ENCODE assay signal across 24 mouse cellular contexts in genomic region chr17:35882924-35883323, GRCm38 (mm10). TPM values are rescaled to one million over a fixed set of nuclear protein-coding genes. Genes with fewer than 3 reads are reported as not detected.
A peak's percentile ranks its signal among the peaks of the same experiment; 100 is the strongest.
DNase-seq lines count a peak whose midpoint lies in the region; ATAC-seq lines count a peak whose summit lies in the region.
"Had no signal": no experiment of that assay in that cellular context is flagged by ENCODE, and none has a peak within 500 bp of the region (broad histone marks: within the 10 kb centered on the region; RNA-seq: fewer than 3 reads in every experiment).

No protein-coding gene starts in this region.

- H3K36me3 ChIP-seq in forebrain, embryonic 10.5 days (replicated peaks), result peaks cover 69% of the 10 kb centered on the region
- peaks cover 23% of the 10 kb centered on the region for H3K36me3 ChIP-seq in forebrain, embryonic 16.5 days (ENCODE audit: control insufficient read depth, insufficient read depth)
- H3K36me3 ChIP-seq in midbrain, embryonic 10.5 days, result peaks cover 68% of the 10 kb centered on the region
- peaks cover 64% of the 10 kb centered on the region for H3K36me3 ChIP-seq in midbrain, embryonic 14.5 days (ENCODE audit: control insufficient read depth, insufficient read depth, low read length)

- DNase-seq in cerebellum, adult 9-11 months, result peak; percentile 20
- no peak for DNase-seq in cerebellum, adult 11 months
- DNase-seq in forebrain, embryonic 10.5 days (ENCODE audit: extremely low spot score, low spot score), result no peak
- DNase-seq in heart, adult 11 months, result peak; percentile 91
- DNase-seq in heart, postnatal 14 days, result no peak
- no peak for DNase-seq in midbrain, embryonic 10.5 days (ENCODE audit: low spot score)
- no peak for DNase-seq in midbrain, embryonic 14.5 days
- DNase-seq: adrenal gland, adult 8-10 months; adrenal gland, postnatal 14 days; adrenal gland, postnatal 36 days; B cell, adult 2 months; cerebellum, adult 18-20 months; cerebellum, adult 8-10 months; cerebellum, postnatal 10 days; cerebellum, postnatal 25 days; forebrain, postnatal 0 days had no signal

- H3K4me2 ChIP-seq in forebrain, embryonic 16.5 days (ENCODE audit: low read length), result no peak overlapping the region
- H3K4me2 ChIP-seq in midbrain, embryonic 14.5 days (ENCODE audit: low read length), result no peak overlapping the region
- H3K4me2 ChIP-seq: forebrain, embryonic 12.5 days had no signal

- no peaks in the 10 kb centered on the region for H3K27me3 ChIP-seq in forebrain, embryonic 10.5 days (ENCODE audit: poor library complexity, severe bottlenecking)
- H3K27me3 ChIP-seq in forebrain, embryonic 16.5 days (replicated peaks; ENCODE audit: control insufficient read depth, insufficient read depth, low read length), result no peaks in the 10 kb centered on the region
- no peaks in the 10 kb centered on the region for H3K27me3 ChIP-seq in midbrain, embryonic 10.5 days (ENCODE audit: low read depth, poor library complexity, severe bottlenecking)
- H3K27me3 ChIP-seq in midbrain, embryonic 14.5 days (ENCODE audit: control insufficient read depth, insufficient read depth, low read length), result no peaks in the 10 kb centered on the region
- H3K27me3 ChIP-seq: CH12.LX; forebrain, embryonic 12.5 days; Patski had no signal

- no peaks in the 10 kb centered on the region for H3K9me3 ChIP-seq in forebrain, embryonic 10.5 days
- no peaks in the 10 kb centered on the region for H3K9me3 ChIP-seq in forebrain, embryonic 16.5 days (ENCODE audit: control insufficient read depth, low read length)
- no peaks in the 10 kb centered on the region for H3K9me3 ChIP-seq in midbrain, embryonic 10.5 days (replicated peaks)
- no peaks in the 10 kb centered on the region for H3K9me3 ChIP-seq in midbrain, embryonic 14.5 days (ENCODE audit: control insufficient read depth, low read length)
- H3K9me3 ChIP-seq: forebrain, embryonic 12.5 days; G1E had no signal

- no peak for ATAC-seq in forebrain, embryonic 16.5 days
- ATAC-seq in midbrain, embryonic 14.5 days (ENCODE audit: low FRiP score, low TSS enrichment), result no peak
- ATAC-seq: activated CD4-positive, CD25-positive, alpha-beta regulatory T cell, adult 4 months; CD4-positive, CD25-positive, alpha-beta regulatory T cell, adult 4 months; forebrain, embryonic 14.5 days; forebrain, postnatal 0 days; Patski had no signal

- intact Hi-C loops in heart, postnatal 14 days (cut with DNase I), result no loop called here

- peaks cover 20% of the 10 kb centered on the region for H3K4me1 ChIP-seq in forebrain, embryonic 10.5 days
- H3K4me1 ChIP-seq in forebrain, embryonic 16.5 days (replicated peaks; ENCODE audit: control insufficient read depth, insufficient read depth, low read length), result peaks cover 9% of the 10 kb centered on the region
- peaks cover 15% of the 10 kb centered on the region for H3K4me1 ChIP-seq in midbrain, embryonic 10.5 days
- H3K4me1 ChIP-seq in midbrain, embryonic 14.5 days (ENCODE audit: control insufficient read depth, insufficient read depth, low read length), result peaks cover 9% of the 10 kb centered on the region

- 92% methylated on average over 17 of the region's 17 CpGs for WGBS in forebrain, embryonic 10.5 days
- WGBS in forebrain, embryonic 16.5 days, result 95% methylated on average over 17 of the region's 17 CpGs
- WGBS in midbrain, embryonic 10.5 days, result 94% methylated on average over 17 of the region's 17 CpGs
- 96% methylated on average over 17 of the region's 17 CpGs for WGBS in midbrain, embryonic 14.5 days

- peak overlapping the region; percentile 5; the same call in 1 of the 2 replicates for H3K4me3 ChIP-seq in forebrain, embryonic 10.5 days
- no peak overlapping the region for H3K4me3 ChIP-seq in forebrain, embryonic 16.5 days (replicated peaks; ENCODE audit: low read length)
- H3K4me3 ChIP-seq in midbrain, embryonic 10.5 days, result peak overlapping the region; percentile 21; the same call in 1 of the 2 replicates
- no peak overlapping the region for H3K4me3 ChIP-seq in midbrain, embryonic 14.5 days (replicated peaks; ENCODE audit: low read depth, low read length)
- H3K4me3 ChIP-seq: forebrain, embryonic 12.5 days had no signal

- H3K27ac ChIP-seq in forebrain, embryonic 10.5 days, result no peak overlapping the region
- H3K27ac ChIP-seq in forebrain, embryonic 16.5 days (ENCODE audit: low read length), result no peak overlapping the region
- H3K27ac ChIP-seq in midbrain, embryonic 10.5 days (replicated peaks), result no peak overlapping the region
- no peak overlapping the region for H3K27ac ChIP-seq in midbrain, embryonic 14.5 days (replicated peaks; ENCODE audit: low read depth, low read length)
- H3K27ac ChIP-seq: forebrain, embryonic 12.5 days had no signal

- H3K9ac ChIP-seq in forebrain, embryonic 16.5 days (replicated peaks; ENCODE audit: low read depth, low read length), result no peak overlapping the region
- H3K9ac ChIP-seq in midbrain, embryonic 14.5 days (replicated peaks; ENCODE audit: low read length), result no peak overlapping the region
- H3K9ac ChIP-seq: forebrain, embryonic 12.5 days; forebrain, postnatal 0 days had no signal

RNA-seq across cellular contexts. Expression of gene Dhx16, which starts 3.3 kb away (rescaled TPM):
- 59.6 and 60.3 TPM in 2 replicates for polyA plus RNA-seq in forebrain, embryonic 10.5 days (2016; fragmentation: Nextera tagmentation; extraction: Ambion mirVana)
- 40.4 and 42.2 TPM in 2 replicates for polyA plus RNA-seq in forebrain, embryonic 16.5 days (2015; fragmentation: Nextera tagmentation; extraction: Ambion mirVana)
- 10 to 100 TPM; 20.6 to 24.9 TPM for total RNA-seq in heart, postnatal 14 days (2021)
- 51.6 and 54.3 TPM in 2 replicates for polyA plus RNA-seq in midbrain, embryonic 10.5 days (2016; fragmentation: Nextera tagmentation; extraction: Ambion mirVana)
- 27.4 and 30.7 TPM in 2 replicates for polyA plus RNA-seq in midbrain, embryonic 14.5 days (2014; fragmentation: Nextera tagmentation; extraction: Ambion mirVana)

RNA-seq across cellular contexts. Expression of gene 2310061I04Rik, which starts 14.3 kb away (rescaled TPM):
- 29.8 and 32.4 TPM in 2 replicates for polyA plus RNA-seq in forebrain, embryonic 10.5 days (2016; fragmentation: Nextera tagmentation; extraction: Ambion mirVana)
- polyA plus RNA-seq in forebrain, embryonic 16.5 days (2015; fragmentation: Nextera tagmentation; extraction: Ambion mirVana), result 34.5 and 49.5 TPM in 2 replicates
- total RNA-seq in heart, postnatal 14 days (2021), result 10 to 100 TPM; 83.9 to 89.3 TPM
- 29.0 and 29.6 TPM in 2 replicates for polyA plus RNA-seq in midbrain, embryonic 10.5 days (2016; fragmentation: Nextera tagmentation; extraction: Ambion mirVana)
- polyA plus RNA-seq in midbrain, embryonic 14.5 days (2014; fragmentation: Nextera tagmentation; extraction: Ambion mirVana), result 50.7 and 70.0 TPM in 2 replicates

RNA-seq across cellular contexts. Expression of gene Ppp1r18, which starts 17.5 kb away (rescaled TPM):
- 21.3 and 21.6 TPM in 2 replicates for polyA plus RNA-seq in forebrain, embryonic 10.5 days (2016; fragmentation: Nextera tagmentation; extraction: Ambion mirVana)
- 24.9 and 25.7 TPM in 2 replicates for polyA plus RNA-seq in forebrain, embryonic 16.5 days (2015; fragmentation: Nextera tagmentation; extraction: Ambion mirVana)
- 10 to 100 TPM; 21.1 to 25.0 TPM for total RNA-seq in heart, postnatal 14 days (2021)
- polyA plus RNA-seq in midbrain, embryonic 10.5 days (2016; fragmentation: Nextera tagmentation; extraction: Ambion mirVana), result 21.8 and 27.6 TPM in 2 replicates
- polyA plus RNA-seq in midbrain, embryonic 14.5 days (2014; fragmentation: Nextera tagmentation; extraction: Ambion mirVana), result 17.4 and 21.0 TPM in 2 replicates

RNA-seq across cellular contexts. Expression of gene Nrm, which starts 21.8 kb away (rescaled TPM):
- 81.9 and 84.0 TPM in 2 replicates for polyA plus RNA-seq in forebrain, embryonic 10.5 days (2016; fragmentation: Nextera tagmentation; extraction: Ambion mirVana)
- polyA plus RNA-seq in forebrain, embryonic 16.5 days (2015; fragmentation: Nextera tagmentation; extraction: Ambion mirVana), result 23.4 and 26.1 TPM in 2 replicates
- total RNA-seq in heart, postnatal 14 days (2021), result 1 to 10 TPM; 3.8 to 6.0 TPM
- 80.0 and 84.5 TPM in 2 replicates for polyA plus RNA-seq in midbrain, embryonic 10.5 days (2016; fragmentation: Nextera tagmentation; extraction: Ambion mirVana)
- polyA plus RNA-seq in midbrain, embryonic 14.5 days (2014; fragmentation: Nextera tagmentation; extraction: Ambion mirVana), result 14.5 and 20.2 TPM in 2 replicates

RNA-seq across cellular contexts. Expression of gene Atat1, which starts 27.0 kb away (rescaled TPM):
- 102 and 105 TPM in 2 replicates for polyA plus RNA-seq in forebrain, embryonic 10.5 days (2016; fragmentation: Nextera tagmentation; extraction: Ambion mirVana)
- polyA plus RNA-seq in forebrain, embryonic 16.5 days (2015; fragmentation: Nextera tagmentation; extraction: Ambion mirVana), result 423 and 493 TPM in 2 replicates
- total RNA-seq in heart, postnatal 14 days (2021), result 1 to 10 TPM; 7.7 to 9.5 TPM
- 124 and 178 TPM in 2 replicates for polyA plus RNA-seq in midbrain, embryonic 10.5 days (2016; fragmentation: Nextera tagmentation; extraction: Ambion mirVana)
- 478 and 503 TPM in 2 replicates for polyA plus RNA-seq in midbrain, embryonic 14.5 days (2014; fragmentation: Nextera tagmentation; extraction: Ambion mirVana)

Comparison
In these comparisons a context has a peak if more than half of its experiments do, and no peak if none do; other contexts are left out.
1. DNase-seq: peak in cerebellum, adult 9-11 months (single experiment) and heart, adult 11 months (single experiment); none in cerebellum, adult 11 months (single experiment), forebrain, embryonic 10.5 days (single experiment), heart, postnatal 14 days (0 of 2), midbrain, embryonic 10.5 days (single experiment) and midbrain, embryonic 14.5 days (single experiment).
2. H3K4me3 ChIP-seq: peak in forebrain, embryonic 10.5 days (single experiment) and midbrain, embryonic 10.5 days (single experiment); none in forebrain, embryonic 16.5 days (single experiment) and midbrain, embryonic 14.5 days (single experiment).